Mouse (Mus musculus) ES-Bruce4 (cell line): ENCODE measurements around the gene Igflr1.

Source experiments
- CTCF ChIP-seq: IDR thresholded peaks from one replicate; pipeline ENCODE4 v1.8.1; 2011; ENCODE audit warnings: low read depth, low read length
- EP300 ChIP-seq: IDR thresholded peaks from 2 replicates; pipeline ENCODE4 v1.6.1; 2011; ENCODE audit warnings: low read depth, low read length; ENCODE audit not compliant: insufficient read depth
- POLR2A ChIP-seq: IDR thresholded peaks from one replicate; pipeline ENCODE4 v1.8.1; 2011; ENCODE audit warnings: low read length; ENCODE audit not compliant: insufficient read depth

DNA sequence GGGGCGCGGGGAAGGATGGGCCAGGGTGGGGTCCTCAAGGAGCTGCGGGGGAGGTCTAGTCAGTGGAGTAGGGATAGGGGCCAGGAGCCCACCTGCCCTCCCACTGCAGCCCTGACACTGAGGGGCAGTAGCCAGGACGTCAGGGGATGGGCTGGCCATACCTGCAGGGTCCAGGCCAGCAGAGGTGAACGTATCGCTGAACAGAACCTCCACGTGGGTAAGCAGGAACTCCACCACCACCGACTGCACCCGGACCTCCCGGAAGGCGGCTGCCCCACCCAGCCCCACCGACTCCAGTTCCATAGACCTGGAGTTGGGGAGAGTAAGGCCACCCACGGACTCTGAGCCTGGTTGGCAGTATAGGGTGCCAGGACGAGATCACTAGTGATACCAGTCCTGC, 38.2 kb upstream of the Igflr1 start:
- TF ChIP-seq CTCF (no peak), POLR2A (no peak), EP300 (no peak)
